Mouse (Mus musculus): Measurements from ENCODE around the gene Thtpa.

GRCm38 (mm10) chr14:55115846-55116245 lies 21.3 kb downstream of the Thtpa start:
- no peak for TF ChIP-seq GATA1 (IDR thresholded peaks at IDR 0.05; ENCODE audit: borderline replicate concordance, low read length)
- TF ChIP-seq TAL1 (conservative IDR thresholded peaks at IDR 0.05; ENCODE audit: low read depth, low read length) = no peak
- no peak for TF ChIP-seq CTCF (IDR thresholded peaks at IDR 0.05; ENCODE audit: low read depth, low read length)
- no peak for TF ChIP-seq POLR2AphosphoS5 (IDR thresholded peaks at IDR 0.05; ENCODE audit: insufficient replicate concordance, low read depth, low read length)
- TF ChIP-seq GATA2 (IDR thresholded peaks at IDR 0.05; ENCODE audit: borderline replicate concordance, low read depth, low read length) = no peak
